Mouse (Mus musculus) embryonic fibroblast, embryonic 13.5 days (primary cell): ENCODE measurements at regions not wholly inside any gene's neighbourhood (a gene's known extent, or its start where the extent isn't known, plus 50 kb on each side); places are given as distances from the start of the nearest gene placed in this dataset.

Experiments used
- CTCF ChIP-seq: IDR thresholded peaks from 2 replicates; pipeline ENCODE4 v1.5.1; 2011; ENCODE audit warnings: mild to moderate bottlenecking, control low read depth, low read length, moderate library complexity, borderline replicate concordance; ENCODE audit not compliant: insufficient read depth
- POLR2A ChIP-seq: IDR thresholded peaks from 2 replicates; pipeline ENCODE4 v1.6.1; 2011; ENCODE audit warnings: low read depth, mild to moderate bottlenecking, control low read depth, low read length, moderate library complexity

- TF ChIP-seq CTCF (no peak), POLR2A (no peak)
Measured at GRCm38 (mm10) chr17:51682368-51682767, 150.7 kb downstream of the Satb1 start.
